Mouse (Mus musculus): Measurements from ENCODE around the gene Adcy2.

The Adcy2 gene

GRCm38 (mm10) chr13:68820858-68821579, 178.3 kb downstream of the Adcy2 start:
- DNase-seq (ENCODE audit: low spot score) = peak; percentile 1

GRCm38 (mm10) chr13:68815704-68816477, 183.4 kb downstream of the Adcy2 start:
- DNase-seq (ENCODE audit: low spot score) = no peak

GRCm38 (mm10) chr13:68811185-68811584, 188.2 kb downstream of the Adcy2 start:
- no peak for DNase-seq (ENCODE audit: low spot score)

GRCm38 (mm10) chr13:68799777-68800176, 199.6 kb downstream of the Adcy2 start:
- DNase-seq (ENCODE audit: low spot score) = no peak

GRCm38 (mm10) chr13:68793286-68793685, 206.1 kb downstream of the Adcy2 start:
- DNase-seq (ENCODE audit: low spot score) = no peak

- DNase-seq (ENCODE audit: low spot score) = no peak
These were observed 211.9 kb downstream of the Adcy2 start for GRCm38 (mm10) chr13:68787286-68788061.

GRCm38 (mm10) chr13:68783096-68783495, 216.2 kb downstream of the Adcy2 start:
- DNase-seq (ENCODE audit: low spot score) = no peak

GRCm38 (mm10) chr13:68778011-68778672, 221.2 kb downstream of the Adcy2 start:
- no peak for DNase-seq (ENCODE audit: low spot score)

- DNase-seq (ENCODE audit: low spot score) = no peak
These were observed 225.6 kb downstream of the Adcy2 start for GRCm38 (mm10) chr13:68773599-68774211.

GRCm38 (mm10) chr13:68768588-68768987, 230.8 kb downstream of the Adcy2 start:
- no peak for DNase-seq (ENCODE audit: low spot score)

- no peak for DNase-seq (ENCODE audit: low spot score)
These were observed 233.3 kb downstream of the Adcy2 start for GRCm38 (mm10) chr13:68765896-68766578.

- no peak for DNase-seq (ENCODE audit: low spot score)
These were observed 234.7 kb downstream of the Adcy2 start for GRCm38 (mm10) chr13:68764614-68765013.

GRCm38 (mm10) chr13:68749801-68750200, 249.5 kb downstream of the Adcy2 start:
- DNase-seq (ENCODE audit: low spot score) = no peak

- no peak for DNase-seq (ENCODE audit: low spot score)
These were observed 250.0 kb downstream of the Adcy2 start for GRCm38 (mm10) chr13:68749370-68749769.

- no peak for DNase-seq (ENCODE audit: low spot score)
These were observed 253.9 kb downstream of the Adcy2 start for GRCm38 (mm10) chr13:68745426-68745825.

GRCm38 (mm10) chr13:68712661-68713060, 286.7 kb downstream of the Adcy2 start:
- no peak for DNase-seq (ENCODE audit: low spot score)

- DNase-seq (ENCODE audit: low spot score) = peak; percentile 16
These were observed 292.0 kb downstream of the Adcy2 start for GRCm38 (mm10) chr13:68707296-68707747.

GRCm38 (mm10) chr13:68684919-68685318, 314.4 kb downstream of the Adcy2 start:
- DNase-seq (ENCODE audit: low spot score) = no peak

GRCm38 (mm10) chr13:68680429-68680828, 318.9 kb downstream of the Adcy2 start:
- DNase-seq (ENCODE audit: low spot score) = no peak

- no peak for DNase-seq (ENCODE audit: low spot score)
These were observed 356.6 kb downstream of the Adcy2 start for GRCm38 (mm10) chr13:68642786-68643185.

GRCm38 (mm10) chr13:68627041-68627440, 372.3 kb downstream of the Adcy2 start:
- DNase-seq (ENCODE audit: low spot score) = no peak

Measured in ovary, adult 18-20 months (tissue).